Mouse (Mus musculus) spleen, adult 18-20 months (tissue): ENCODE data around the gene Bcl2l2.

Experiments
- DNase-seq, 2 experiments: peaks; one replicate each; pipeline ENCODE4 v3.0.0; 2022; ENCODE audit warnings: mixed read lengths in 2 of 2

Bcl2l2 gene

GRCm38 (mm10) chr14:54883154-54884021 is at the start of gene Bcl2l2, which contains the start of gene Gm20521:
TSS of gene Bcl2l2 (plus strand) at chr14:54883377.
TSS of gene Gm20521 (plus strand) at chr14:54883441.
- DNase-seq, result peak in 1 of 2 experiments; percentile 43

DNA sequence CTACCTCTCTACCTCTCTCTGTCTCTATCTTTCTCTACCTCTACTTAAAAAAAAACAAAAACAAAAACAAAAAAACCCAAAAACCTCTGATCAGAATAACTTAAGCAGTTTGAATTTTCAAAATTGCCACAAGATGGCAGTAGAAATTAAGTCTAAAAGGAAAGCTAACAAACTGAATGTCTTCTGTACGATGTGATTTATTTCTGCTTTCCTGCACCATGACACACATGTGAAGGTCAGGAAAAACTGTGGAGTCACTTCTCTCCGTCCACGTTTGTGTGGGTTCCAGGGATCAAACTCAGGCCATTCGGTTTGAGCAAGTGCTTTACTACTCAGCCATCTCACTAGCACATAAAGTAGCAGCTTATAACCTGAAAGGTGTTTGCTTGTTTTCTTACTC is 39.7 kb upstream of the Bcl2l2 start:
- DNase-seq, result no peak

GRCm38 (mm10) chr14:54855726-54856125 is 27.5 kb upstream of the Bcl2l2 start:
- no peak for DNase-seq

- DNase-seq, result no peak
Measured at GRCm38 (mm10) chr14:54856703-54857102, 26.5 kb upstream of the Bcl2l2 start.

GRCm38 (mm10) chr14:54857891-54858290 is 25.3 kb upstream of the Bcl2l2 start:
- DNase-seq, result no peak

GRCm38 (mm10) chr14:54860511-54860910 is 22.7 kb upstream of the Bcl2l2 start:
- peak; percentile 24 to 71 for DNase-seq

DNA sequence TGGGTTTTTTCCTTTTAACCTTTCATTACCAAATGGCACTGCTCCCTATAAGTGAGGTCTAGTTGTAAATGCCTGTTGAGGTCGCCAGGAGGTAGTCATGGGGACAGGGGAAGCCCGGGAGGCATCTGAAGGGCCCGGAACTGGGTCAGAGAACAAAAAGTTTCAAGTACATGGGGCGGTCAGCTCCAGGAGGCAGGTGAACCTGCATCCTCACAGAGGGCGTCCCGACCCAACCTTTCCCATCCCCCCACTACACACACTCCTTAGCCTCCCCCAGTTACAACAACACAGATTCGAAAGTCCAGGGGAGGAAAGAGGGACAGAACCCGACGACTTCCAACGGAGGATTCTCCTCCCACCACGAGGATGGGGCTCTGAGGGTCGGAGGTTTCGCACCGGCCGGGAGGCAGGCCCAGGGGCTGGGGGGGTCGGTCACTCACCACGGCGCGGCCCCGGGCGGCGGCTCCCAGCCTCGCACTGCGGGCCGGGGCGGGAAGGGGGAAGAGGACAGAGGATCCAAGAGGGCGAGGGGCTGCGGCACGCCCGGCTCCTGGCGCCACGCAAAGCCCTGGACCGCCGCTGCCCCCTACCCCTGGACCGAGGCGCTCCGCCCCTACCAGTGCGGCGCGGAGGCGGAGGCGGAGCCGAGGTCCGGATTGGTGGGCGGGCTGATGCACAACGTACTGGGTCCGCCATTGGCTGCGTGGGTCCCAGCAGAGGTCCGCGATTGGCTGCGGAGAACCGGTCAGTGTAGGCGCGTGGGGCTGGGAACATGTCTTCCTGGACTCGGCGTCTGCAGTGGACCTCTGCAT is 19.5 kb upstream of the Bcl2l2 start:
- peak; percentile 82 to 86 for DNase-seq

GRCm38 (mm10) chr14:54864313-54865036 is 18.7 kb upstream of the Bcl2l2 start:
- DNase-seq, result no peak

- no peak for DNase-seq
Measured at GRCm38 (mm10) chr14:54865626-54866025, 17.6 kb upstream of the Bcl2l2 start.

DNA sequence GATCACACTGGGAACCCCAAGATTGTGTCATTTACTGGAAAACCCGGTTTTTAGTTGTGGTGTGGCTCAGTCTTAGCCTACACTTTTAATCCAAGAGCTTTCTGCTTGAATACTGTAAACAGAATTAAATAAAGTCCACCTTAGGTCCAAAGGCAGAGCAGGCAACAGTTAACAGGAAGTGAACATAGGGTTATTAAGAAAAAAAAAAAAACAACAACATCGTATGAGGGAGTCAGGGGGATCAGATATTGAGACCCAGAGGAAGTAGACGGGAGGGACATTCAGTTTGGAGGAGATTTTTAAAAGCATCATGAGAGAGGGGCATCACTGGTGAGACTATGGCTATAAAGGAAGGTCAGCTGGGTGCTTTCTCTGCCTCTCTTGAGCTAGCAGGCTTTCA is 16.9 kb upstream of the Bcl2l2 start:
- DNase-seq, result no peak

- peak in 1 of 2 experiments; percentile 28 for DNase-seq
Measured at GRCm38 (mm10) chr14:54866936-54867335, 16.2 kb upstream of the Bcl2l2 start.

DNA sequence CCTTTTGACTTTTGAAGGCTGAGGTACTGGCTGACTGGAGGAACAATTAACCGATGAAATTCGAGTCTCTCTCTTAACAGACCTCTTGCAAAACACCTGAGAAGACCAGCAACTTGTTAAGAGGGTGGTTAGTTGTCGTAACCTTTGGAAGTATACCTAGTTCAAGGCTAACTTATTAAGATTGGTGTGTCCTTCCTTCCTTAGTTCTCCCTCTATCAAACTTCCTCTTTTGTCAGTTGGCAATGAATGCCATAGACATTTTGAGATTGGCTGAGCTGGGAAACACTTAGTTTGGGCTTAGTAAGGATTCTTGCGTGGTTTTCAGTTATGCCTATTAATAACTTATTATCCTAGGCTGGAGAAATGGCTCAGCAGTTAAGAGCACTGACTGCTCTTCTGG is 15.2 kb upstream of the Bcl2l2 start:
- no peak for DNase-seq

DNA sequence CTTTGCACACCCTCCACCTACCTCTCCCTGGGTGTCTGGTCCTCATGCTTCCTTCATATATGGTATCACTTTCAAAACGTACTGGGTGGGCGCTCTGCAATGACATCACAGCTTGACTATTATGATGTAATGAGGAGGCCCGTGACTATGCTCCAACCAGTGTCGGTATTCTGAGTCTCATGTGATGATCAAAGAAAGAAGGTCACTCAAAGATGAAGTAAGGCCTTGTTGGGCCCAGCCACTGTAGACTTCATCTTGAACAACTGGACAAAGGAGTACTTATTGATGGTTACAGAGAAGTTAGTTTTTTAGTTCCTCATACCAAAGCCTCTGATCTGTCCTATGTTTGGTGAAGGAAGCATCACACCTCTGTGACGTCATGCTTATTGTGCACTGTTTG is 12.3 kb upstream of the Bcl2l2 start, which contains the start of gene Homez:
Homez (minus strand) TSS at position 101 of the 400 bp plus-strand sequence.
- no peak for DNase-seq

- DNase-seq, result no peak
Measured at GRCm38 (mm10) chr14:54874165-54874564, 9.0 kb upstream of the Bcl2l2 start.

DNA sequence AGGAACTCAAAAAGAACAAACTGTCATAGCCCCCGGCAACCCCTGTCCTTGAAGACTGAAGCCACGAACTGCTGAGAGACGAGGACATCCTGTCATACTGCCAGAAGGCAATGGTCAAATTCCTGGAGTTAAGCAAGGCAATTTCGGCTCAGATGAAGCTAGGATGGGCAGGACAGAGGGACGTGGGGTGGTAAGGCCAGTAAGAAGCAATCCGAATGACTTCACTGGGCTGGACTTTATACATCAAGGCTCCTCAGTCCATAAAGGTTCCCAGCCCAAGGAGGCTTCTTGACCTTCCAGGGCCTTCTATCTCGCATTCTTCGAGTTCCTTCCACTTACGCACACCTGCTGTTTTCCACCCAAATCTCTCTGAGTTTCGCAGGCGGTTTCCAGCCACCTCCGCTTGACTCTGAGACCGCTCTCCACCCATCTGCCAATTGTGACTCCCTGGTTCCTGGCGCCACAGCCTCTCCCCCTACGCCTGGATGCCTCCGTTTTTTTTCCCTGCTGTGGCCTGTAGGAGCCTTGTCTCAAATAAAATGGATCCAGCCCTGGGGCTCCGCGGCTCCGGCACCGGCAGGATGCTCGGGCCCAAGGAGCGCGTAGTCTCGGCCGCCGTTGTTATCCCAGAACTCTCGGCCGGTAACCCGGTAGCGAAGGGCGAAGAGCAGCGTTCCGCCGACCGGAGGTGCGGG is 7.2 kb upstream of the Bcl2l2 start:
- DNase-seq, result no peak

- DNase-seq, result peak; percentile 70 to 73
Measured at GRCm38 (mm10) chr14:54876539-54877047, 6.6 kb upstream of the Bcl2l2 start.

- peak in 1 of 2 experiments; percentile 66 for DNase-seq
Measured at GRCm38 (mm10) chr14:54877048-54877715, 6.0 kb upstream of the Bcl2l2 start, which contains the start of gene Ppp1r3e. TSS of gene Ppp1r3e (minus strand) at chr14:54877550.

- DNase-seq, result no peak
Measured at GRCm38 (mm10) chr14:54884022-54884712, 990 bp downstream of the Bcl2l2 start.

DNA sequence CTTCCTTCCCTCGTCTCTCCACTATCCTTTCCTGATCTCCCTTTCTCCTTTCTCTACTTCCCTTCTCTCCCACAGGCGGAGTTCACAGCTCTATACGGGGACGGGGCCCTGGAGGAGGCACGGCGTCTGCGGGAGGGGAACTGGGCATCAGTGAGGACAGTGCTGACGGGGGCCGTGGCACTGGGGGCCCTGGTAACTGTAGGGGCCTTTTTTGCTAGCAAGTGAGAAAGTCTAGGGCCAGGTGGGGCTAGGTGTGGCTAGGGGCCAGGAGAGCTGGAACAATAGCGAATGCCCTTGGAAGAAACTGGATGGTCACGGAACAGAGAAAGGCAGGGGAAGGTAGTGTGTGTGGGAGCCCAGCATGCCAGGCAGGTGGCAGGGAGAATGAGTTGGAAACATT is 2.1 kb downstream of the Bcl2l2 start:
- DNase-seq, result no peak

DNA sequence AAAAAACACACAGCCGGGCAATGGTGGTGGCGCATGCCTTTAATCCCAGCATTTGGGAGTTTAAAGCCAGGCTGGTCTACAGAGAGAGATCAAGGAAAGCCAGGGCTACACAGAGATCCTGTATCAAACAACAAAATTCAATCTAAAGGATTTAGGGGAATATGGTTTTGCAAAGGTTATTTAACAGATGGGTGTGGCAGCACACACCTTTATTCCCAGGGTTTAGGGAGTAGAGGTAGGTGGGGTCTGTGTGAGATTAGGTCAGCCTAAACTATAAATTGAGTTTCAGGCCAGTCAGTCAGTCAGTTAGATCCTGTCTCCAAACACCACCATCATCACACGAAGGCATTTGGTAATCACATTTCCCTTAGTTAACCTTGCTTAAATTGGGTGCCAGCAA is 9.0 kb downstream of the Bcl2l2 start, which contains the start of gene Pabpn1:
Pabpn1 (plus strand) TSS at position 301 of the 400 bp plus-strand sequence.
- no peak for DNase-seq
